Mouse (Mus musculus) embryonic facial prominence, embryonic 15.5 days (tissue): ENCODE data around the gene 2300009A05Rik. TPM values are rescaled to one million over a fixed set of nuclear protein-coding genes. Genes with fewer than 3 reads are reported as not detected.
A peak's percentile ranks its signal among the peaks of the same experiment; 100 is the strongest.

Experiments
- ATAC-seq: fragments of 200-750 bp; cut with Nextera tagmentation; 2 replicates; pipeline ENCODE4 v1.8.0; 2017; ENCODE audit warnings: low read depth, moderate TSS enrichment; ENCODE audit not compliant: insufficient number of reproducible peaks, low FRiP score, low TSS enrichment
- H3K27ac ChIP-seq: fragments of 300-500 bp; sonication (generic); replicated peaks from 2 replicates; pipeline ENCODE4 v1.5.1; 2015; ENCODE audit warnings: mild to moderate bottlenecking, inconsistent platforms
- H3K27me3 ChIP-seq: fragments of 300-500 bp; sonication (generic); 2 replicates; pipeline ENCODE4 v1.6.1; 2015; ENCODE audit warnings: inconsistent platforms
- H3K36me3 ChIP-seq: fragments of 300-500 bp; sonication (generic); 2 replicates; pipeline ENCODE4 v1.6.1; 2015; ENCODE audit warnings: mild to moderate bottlenecking, inconsistent platforms
- H3K4me1 ChIP-seq: fragments of 300-500 bp; sonication (generic); 2 replicates; pipeline ENCODE4 v1.6.1; 2015; ENCODE audit warnings: inconsistent platforms
- H3K4me2 ChIP-seq: fragments of 300-500 bp; sonication (generic); replicated peaks from 2 replicates; pipeline ENCODE4 v1.6.1; 2015; ENCODE audit warnings: mild to moderate bottlenecking, inconsistent platforms
- H3K4me3 ChIP-seq: fragments of 300-500 bp; sonication (generic); replicated peaks from 2 replicates; pipeline ENCODE4 v1.5.1; 2015; ENCODE audit warnings: mild to moderate bottlenecking, inconsistent platforms
- H3K9ac ChIP-seq: fragments of 300-500 bp; sonication (generic); 2 replicates; pipeline ENCODE4 v1.6.1; 2015; ENCODE audit warnings: inconsistent platforms
- H3K9me3 ChIP-seq: fragments of 300-500 bp; sonication (generic); replicated peaks from 2 replicates; pipeline ENCODE4 v1.6.1; 2016; ENCODE audit warnings: inconsistent platforms
- WGBS: fragments of 180-500 bp; shearing (Covaris S2); methylation state at CpG from one replicate; pipeline ENCODE4 v1.1.7; 2015; 5-methylcytosine and 5-hydroxymethylcytosine counted together
- polyA plus RNA-seq: library from polyadenylated mRNA; unstranded; fragments of >200 nt; fragmentation: Nextera tagmentation; extraction: Ambion mirVana; gene quantifications from 2 replicates; pipeline ENCODE4 v1.2.1, GENCODE M21; 2015

Gene 2300009A05Rik
- polyA plus RNA-seq, 1 experiment from 2014 or later = 39.3 TPM

- no peaks in the 10 kb centered on the region for H3K9me3 ChIP-seq
- H3K4me3 ChIP-seq = peak overlapping the region; percentile 74
- H3K27ac ChIP-seq = peak overlapping the region; percentile 78; the same call in 1 of the 2 replicates
- H3K36me3 ChIP-seq = no peaks in the 10 kb centered on the region; the same call in 1 of the 2 replicates
- peak overlapping the region; percentile 69 for H3K9ac ChIP-seq
- ATAC-seq = no peak
- peak overlapping the region; percentile 87 for H3K4me2 ChIP-seq
- H3K27me3 ChIP-seq = no peaks in the 10 kb centered on the region
- WGBS = 14% methylated on average over 8 of the region's 8 CpGs
- peaks cover 28% of the 10 kb centered on the region for H3K4me1 ChIP-seq
Observed at GRCm38 (mm10) chr9:63378174-63378573, 20.9 kb downstream of the 2300009A05Rik start.

- no peaks in the 10 kb centered on the region for H3K9me3 ChIP-seq
- peak; percentile 91 for ATAC-seq
- H3K4me3 ChIP-seq = peak within 1 kb of the TSS; percentile 74
- H3K27ac ChIP-seq = peak within 1 kb of the TSS; percentile 78
- H3K9ac ChIP-seq = peak within 1 kb of the TSS; percentile 69
- under 1% methylated on average over 49 of the region's 58 CpGs for WGBS
- peaks cover 28% of the 10 kb centered on the region for H3K4me1 ChIP-seq
- no peaks in the 10 kb centered on the region for H3K27me3 ChIP-seq
- H3K36me3 ChIP-seq = no peaks in the 10 kb centered on the region; the same call in 1 of the 2 replicates
- H3K4me2 ChIP-seq = peak within 1 kb of the TSS; percentile 87
Observed at GRCm38 (mm10) chr9:63377270-63378142, 21.5 kb downstream of the 2300009A05Rik start, which contains the start of gene Map2k5. Gene Map2k5, minus strand, starts transcription at chr9:63377902.

- Histone ChIP-seq H3K4me2 (no peak overlapping the region), H3K4me1 (peaks cover 34% of the 10 kb centered on the region), H3K36me3 (no peaks in the 10 kb centered on the region; the same call in 1 of the 2 replicates), H3K9ac (no peak overlapping the region), H3K27ac (no peak overlapping the region), H3K9me3 (no peaks in the 10 kb centered on the region), H3K27me3 (no peaks in the 10 kb centered on the region), H3K4me3 (no peak overlapping the region)
- ATAC-seq = no peak
- WGBS = 85% methylated on average over 2 of the region's 2 CpGs
Observed at GRCm38 (mm10) chr9:63373315-63373714, 25.7 kb downstream of the 2300009A05Rik start.

GRCm38 (mm10) chr9:63372541-63372940 is 26.5 kb downstream of the 2300009A05Rik start:
- no peak overlapping the region for H3K27ac ChIP-seq
- WGBS = 69% methylated on average over 8 of the region's 8 CpGs
- H3K4me1 ChIP-seq = peaks cover 36% of the 10 kb centered on the region
- H3K36me3 ChIP-seq = no peaks in the 10 kb centered on the region; the same call in 1 of the 2 replicates
- no peak overlapping the region for H3K4me2 ChIP-seq
- ATAC-seq = no peak
- no peaks in the 10 kb centered on the region for H3K9me3 ChIP-seq
- H3K27me3 ChIP-seq = no peaks in the 10 kb centered on the region
- H3K4me3 ChIP-seq = no peak overlapping the region
- no peak overlapping the region for H3K9ac ChIP-seq

DNA sequence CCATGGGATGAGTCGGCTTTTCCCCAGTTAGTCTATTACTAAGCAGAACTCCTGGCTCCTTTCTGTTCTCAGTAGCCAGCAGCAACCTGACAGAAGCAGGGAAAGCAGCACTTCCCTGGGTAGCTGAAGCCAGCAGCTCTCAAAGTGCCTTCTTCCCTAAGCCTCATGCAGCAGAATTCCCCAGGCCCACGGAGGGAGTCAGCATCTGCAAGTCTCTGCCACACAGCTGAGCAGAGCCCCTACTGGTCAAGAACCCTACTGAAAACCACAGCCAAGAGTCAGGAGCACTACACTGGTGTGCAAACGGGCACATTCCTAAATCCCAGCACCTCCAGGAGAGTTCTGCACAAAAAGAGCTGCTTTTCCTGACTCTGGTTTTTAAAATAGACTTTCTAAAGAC is 38.6 kb downstream of the 2300009A05Rik start:
- H3K4me3 ChIP-seq = no peak overlapping the region
- H3K36me3 ChIP-seq = peaks cover 2% of the 10 kb centered on the region; the same call in 1 of the 2 replicates

GRCm38 (mm10) chr9:63359016-63359415 is 40.0 kb downstream of the 2300009A05Rik start:
- H3K36me3 ChIP-seq = no peaks in the 10 kb centered on the region; the same call in 1 of the 2 replicates
- no peak overlapping the region for H3K9ac ChIP-seq
- H3K4me2 ChIP-seq = no peak overlapping the region
- no peak for ATAC-seq
- H3K9me3 ChIP-seq = no peaks in the 10 kb centered on the region
- 84% methylated on average over 5 of the region's 5 CpGs for WGBS
- no peaks in the 10 kb centered on the region for H3K4me1 ChIP-seq
- no peak overlapping the region for H3K27ac ChIP-seq
- no peaks in the 10 kb centered on the region for H3K27me3 ChIP-seq
- H3K4me3 ChIP-seq = no peak overlapping the region

More for the DNA sequence above, 38.6 kb downstream of the 2300009A05Rik start:
- H3K9ac ChIP-seq = no peak overlapping the region
- H3K27ac ChIP-seq = no peak overlapping the region
- no peak overlapping the region for H3K4me2 ChIP-seq
- no peaks in the 10 kb centered on the region for H3K27me3 ChIP-seq
- H3K9me3 ChIP-seq = no peaks in the 10 kb centered on the region
- no peaks in the 10 kb centered on the region for H3K4me1 ChIP-seq
- 58% methylated on average over 3 of the region's 3 CpGs for WGBS
- ATAC-seq = no peak

DNA sequence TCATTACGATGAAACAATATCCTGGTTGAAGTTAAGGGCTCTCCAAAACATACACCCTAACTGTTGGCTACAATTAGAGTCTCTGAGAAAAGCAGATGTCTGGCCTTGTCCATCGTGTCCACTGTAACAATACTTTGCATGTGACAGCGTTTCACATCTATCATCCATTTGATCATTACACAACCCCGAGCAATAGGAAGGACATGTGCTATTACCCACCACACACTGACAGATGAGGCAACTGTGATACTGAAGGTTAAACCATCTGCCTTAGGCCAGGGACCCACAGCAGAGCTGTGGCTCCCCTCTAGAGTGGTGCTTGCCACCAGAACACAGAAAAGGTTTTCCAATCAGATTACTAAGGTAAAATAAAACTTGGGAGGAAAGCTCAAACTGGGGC is 42.3 kb downstream of the 2300009A05Rik start:
- no peak for ATAC-seq
- 68% methylated on average over 4 of the region's 4 CpGs for WGBS
- no peak overlapping the region for H3K4me2 ChIP-seq
- H3K4me3 ChIP-seq = no peak overlapping the region
- no peak overlapping the region for H3K27ac ChIP-seq
- H3K9me3 ChIP-seq = no peaks in the 10 kb centered on the region
- H3K27me3 ChIP-seq = no peaks in the 10 kb centered on the region
- H3K36me3 ChIP-seq = no peaks in the 10 kb centered on the region; the same call in 1 of the 2 replicates
- no peak overlapping the region for H3K9ac ChIP-seq
- H3K4me1 ChIP-seq = no peaks in the 10 kb centered on the region

GRCm38 (mm10) chr9:63356278-63356677 is 42.8 kb downstream of the 2300009A05Rik start:
- no peaks in the 10 kb centered on the region for H3K27me3 ChIP-seq
- no peak overlapping the region for H3K4me3 ChIP-seq
- H3K4me1 ChIP-seq = no peaks in the 10 kb centered on the region
- H3K4me2 ChIP-seq = no peak overlapping the region
- ATAC-seq = no peak
- H3K9ac ChIP-seq = no peak overlapping the region
- H3K27ac ChIP-seq = no peak overlapping the region
- H3K36me3 ChIP-seq = no peaks in the 10 kb centered on the region; the same call in 1 of the 2 replicates
- WGBS = 86% methylated on average over 9 of the region's 9 CpGs
- H3K9me3 ChIP-seq = no peaks in the 10 kb centered on the region

GRCm38 (mm10) chr9:63354168-63354567 is 44.9 kb downstream of the 2300009A05Rik start:
- Histone ChIP-seq H3K9ac (no peak overlapping the region), H3K9me3 (no peaks in the 10 kb centered on the region), H3K4me2 (no peak overlapping the region), H3K27ac (no peak overlapping the region), H3K36me3 (no peaks in the 10 kb centered on the region; the same call in 1 of the 2 replicates), H3K27me3 (no peaks in the 10 kb centered on the region), H3K4me1 (no peaks in the 10 kb centered on the region), H3K4me3 (no peak overlapping the region)
- ATAC-seq = no peak
- 77% methylated on average over 4 of the region's 4 CpGs for WGBS

- H3K9me3 ChIP-seq = no peaks in the 10 kb centered on the region
- no peak overlapping the region for H3K4me3 ChIP-seq
- no peak overlapping the region for H3K9ac ChIP-seq
- no peak overlapping the region for H3K27ac ChIP-seq
- WGBS = 85% methylated on average over 8 of the region's 8 CpGs
- H3K27me3 ChIP-seq = no peaks in the 10 kb centered on the region
- no peak overlapping the region for H3K4me2 ChIP-seq
- H3K4me1 ChIP-seq = peaks cover 4% of the 10 kb centered on the region; the same call in 1 of the 2 replicates
- ATAC-seq = no peak
- H3K36me3 ChIP-seq = no peaks in the 10 kb centered on the region
Observed at GRCm38 (mm10) chr9:63350030-63350429, 49.0 kb downstream of the 2300009A05Rik start.

GRCm38 (mm10) chr9:63349241-63349640 is 49.8 kb downstream of the 2300009A05Rik start:
- H3K27me3 ChIP-seq = no peaks in the 10 kb centered on the region
- H3K36me3 ChIP-seq = no peaks in the 10 kb centered on the region
- H3K4me1 ChIP-seq = peaks cover 4% of the 10 kb centered on the region; the same call in 1 of the 2 replicates
- WGBS = 89% methylated on average over 3 of the region's 3 CpGs
- no peaks in the 10 kb centered on the region for H3K9me3 ChIP-seq
- no peak for ATAC-seq
- no peak overlapping the region for H3K27ac ChIP-seq
- H3K4me3 ChIP-seq = no peak overlapping the region
- H3K4me2 ChIP-seq = no peak overlapping the region
- no peak overlapping the region for H3K9ac ChIP-seq
